Mouse (Mus musculus) megakaryocyte, embryonic 14.5 days (primary cell): Measurements from ENCODE around the gene Erbb4.

Source experiments
- FLI1 ChIP-seq: IDR thresholded peaks from 2 replicates; pipeline ENCODE4 v1.6.1; 2012; ENCODE audit warnings: low read length, inconsistent platforms, mixed read lengths
- GATA1 ChIP-seq: IDR thresholded peaks from 3 replicates; pipeline ENCODE4 v1.6.1; 2012; ENCODE audit warnings: mixed read lengths, low read length, inconsistent platforms, borderline replicate concordance

GRCm38 (mm10) chr1:68943141-68943540 lies 164.7 kb downstream of the Erbb4 start:
- no peak for TF ChIP-seq GATA1
- no peak for TF ChIP-seq FLI1
